Mouse (Mus musculus) adrenal gland, adult (tissue): ENCODE data around the gene Itih1.

Source experiments
- DNase-seq, 2 experiments: peaks; one replicate each; pipeline ENCODE4 v3.0.0; 2022 to 2023; ENCODE audit warnings: low spot score in 1 of 2; ENCODE audit not compliant: inconsistent age in 2 of 2

Gene Itih1

DNA sequence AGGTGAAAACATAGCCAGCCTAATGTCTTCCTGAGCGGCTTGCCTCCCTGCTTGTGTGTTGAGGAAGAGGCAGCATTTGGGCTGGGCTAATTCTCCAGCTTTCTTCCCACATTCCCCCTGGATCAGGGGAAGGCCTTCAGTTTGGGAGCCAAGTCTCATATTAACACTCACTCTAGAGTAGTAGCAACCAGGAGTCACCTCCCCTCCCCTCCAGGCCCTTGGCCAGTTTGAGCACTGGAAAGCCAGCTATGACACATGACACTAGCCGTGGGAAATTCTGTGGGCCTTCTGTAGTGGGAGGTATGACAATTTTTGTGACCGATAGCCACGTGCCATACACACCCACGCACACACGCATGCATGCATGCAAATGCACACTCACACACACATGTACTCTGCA lies 37.1 kb downstream of the Itih1 start:
- DNase-seq: no peak

- DNase-seq: no peak
These were observed 38.8 kb downstream of the Itih1 start for GRCm38 (mm10) chr14:30904307-30904706.

DNA sequence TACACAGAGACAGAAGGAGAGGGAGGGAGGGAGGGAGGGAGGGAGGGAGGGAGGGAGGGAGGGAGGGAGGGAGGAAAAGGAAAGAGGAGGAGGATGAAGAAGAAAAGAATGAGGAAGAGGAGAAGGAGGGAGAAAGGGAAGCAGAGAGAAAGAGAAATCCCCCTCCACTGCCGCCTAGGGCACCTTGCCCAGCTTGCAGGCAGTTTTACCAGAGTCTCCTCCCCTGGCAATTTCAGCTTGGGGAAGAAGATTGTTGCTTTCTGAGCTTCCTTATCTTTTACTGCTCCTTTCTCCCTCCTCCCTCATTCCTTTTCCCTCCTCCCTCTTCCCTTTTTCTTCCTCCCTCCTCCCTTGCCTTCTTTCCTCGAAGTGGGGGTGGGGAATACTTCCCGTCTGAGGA lies 40.1 kb downstream of the Itih1 start:
- no peak for DNase-seq

- no peak for DNase-seq
These were observed 40.5 kb downstream of the Itih1 start for GRCm38 (mm10) chr14:30902628-30903027.

- DNase-seq: no peak
These were observed 43.1 kb downstream of the Itih1 start for GRCm38 (mm10) chr14:30899972-30900371.

GRCm38 (mm10) chr14:30888271-30888732 lies 54.8 kb downstream of the Itih1 start:
- DNase-seq: peak; percentile 59 to 89

GRCm38 (mm10) chr14:30886204-30886603 lies 56.9 kb downstream of the Itih1 start, which contains the start of gene Itih4:
Gene Itih4 (plus strand): TSS chr14:30886476.
- no peak for DNase-seq

- DNase-seq: no peak
These were observed 57.8 kb downstream of the Itih1 start for GRCm38 (mm10) chr14:30885298-30885697.

GRCm38 (mm10) chr14:30881718-30882108 lies 61.4 kb downstream of the Itih1 start:
- no peak for DNase-seq

DNA sequence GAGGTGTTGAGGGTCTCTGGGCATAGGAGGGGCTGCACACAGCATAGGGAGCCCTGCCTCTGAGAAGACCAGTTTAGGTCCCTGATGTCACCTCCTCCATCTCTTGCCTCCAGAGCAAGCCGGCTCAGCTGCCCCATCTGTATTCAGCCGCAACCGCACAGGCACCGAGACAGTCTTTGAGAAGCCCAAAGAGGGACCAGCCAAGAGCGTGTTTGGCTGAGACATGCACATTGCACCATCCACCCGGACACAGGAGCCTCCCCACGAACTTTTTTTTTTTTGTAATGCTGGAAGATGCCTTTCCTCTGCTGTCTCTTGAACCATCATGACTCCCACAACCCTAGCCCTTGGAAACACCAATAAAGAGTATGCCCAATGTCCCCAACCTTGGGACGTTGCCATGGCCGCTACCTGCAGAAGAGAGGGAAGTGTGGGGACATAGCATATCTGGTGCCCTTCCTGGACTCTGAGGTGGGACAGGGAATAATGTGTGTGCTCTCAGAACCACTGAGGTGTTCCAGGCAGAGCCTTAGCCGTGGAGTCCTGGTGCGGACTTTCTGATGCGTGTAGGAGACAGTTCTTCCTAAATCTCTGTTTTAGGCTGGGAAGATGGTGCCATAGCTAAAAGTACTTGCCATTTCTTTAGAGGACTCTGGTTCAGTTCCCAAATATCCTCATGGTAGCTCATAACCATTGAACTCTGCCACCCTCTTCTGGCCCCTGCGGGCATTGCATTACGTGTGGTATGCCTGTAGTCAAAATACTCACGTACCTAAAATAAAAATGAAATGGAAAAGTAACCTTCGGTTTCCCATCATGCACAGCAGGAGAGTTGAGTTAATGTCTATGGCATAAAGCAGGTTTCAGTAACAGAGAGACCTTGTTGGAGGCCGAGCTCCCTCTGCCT lies 62.0 kb downstream of the Itih1 start:
- DNase-seq: peak in 1 of 2 experiments; percentile 78

- DNase-seq: no peak
These were observed 62.8 kb downstream of the Itih1 start for GRCm38 (mm10) chr14:30880251-30880650.

DNA sequence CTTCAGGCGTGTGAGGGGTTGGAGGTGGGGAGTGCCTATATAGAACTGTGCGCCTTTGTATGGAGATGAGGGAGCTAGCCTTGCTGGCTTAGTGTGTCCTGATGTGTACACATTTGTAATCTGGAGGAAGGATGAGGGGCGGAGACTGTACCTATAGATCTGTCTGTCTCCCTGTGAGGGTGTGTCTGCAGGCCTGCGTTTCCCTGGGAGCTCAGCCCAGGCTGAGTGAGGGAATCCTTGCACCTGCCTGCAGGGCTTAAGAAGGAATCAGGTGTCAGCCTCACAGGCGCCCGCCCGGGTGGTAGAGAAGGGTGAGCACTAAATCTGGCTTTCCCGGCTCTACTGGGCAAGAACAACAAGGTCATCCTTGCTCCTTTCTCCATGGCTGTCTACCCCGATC lies 63.3 kb downstream of the Itih1 start:
- DNase-seq: no peak
